Mouse (Mus musculus) stomach, postnatal 0 days (tissue): ENCODE measurements around the gene Cd300lb.

Source experiments
- CTCF ChIP-seq: IDR thresholded peaks from 2 replicates; pipeline ENCODE4 v1.5.1; 2016; ENCODE audit warnings: antibody characterized with exemption, low read depth, mild to moderate bottlenecking, moderate library complexity
- EP300 ChIP-seq: optimal IDR thresholded peaks from 2 replicates; pipeline ENCODE3; 2016; ENCODE audit warnings: antibody characterized with exemption

DNA sequence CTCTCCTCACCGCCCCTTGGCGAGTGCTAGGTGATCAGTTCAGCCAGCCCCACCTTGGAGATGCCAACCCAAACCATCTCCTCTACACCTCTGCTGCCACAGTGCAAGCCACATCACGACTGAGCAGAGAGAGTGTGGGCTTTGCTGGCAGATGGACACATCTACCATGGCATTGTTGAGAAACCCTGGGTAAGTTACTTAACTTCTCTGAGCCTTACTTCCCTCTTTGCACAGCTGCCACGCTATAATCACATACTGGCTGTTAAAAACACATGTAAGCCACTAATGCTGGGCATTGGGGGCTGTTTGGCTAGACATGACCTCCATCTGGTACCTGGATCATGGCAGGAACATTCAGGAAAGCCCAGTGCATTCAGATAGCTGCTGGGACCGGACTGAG lies 3.1 kb downstream of the Cd300lb start:
- no peak for TF ChIP-seq CTCF
- no peak for TF ChIP-seq EP300
